Mouse (Mus musculus) embryonic facial prominence, embryonic 13.5 days (tissue): Measurements from ENCODE around the gene Gnaq. TPM values are rescaled to one million over a fixed set of nuclear protein-coding genes. Genes with fewer than 3 reads are reported as not detected.

Experiments used
- ATAC-seq: fragments of 200-750 bp; cut with Nextera tagmentation; 2 replicates; pipeline ENCODE4 v1.8.0; 2017; ENCODE audit warnings: low read depth; ENCODE audit not compliant: insufficient number of reproducible peaks, insufficient read depth, low FRiP score, low TSS enrichment
- H3K27ac ChIP-seq: fragments of 300-500 bp; sonication (generic); 2 replicates; pipeline ENCODE4 v1.5.1; 2015; ENCODE audit warnings: moderate library complexity, mild to moderate bottlenecking, inconsistent platforms
- H3K27me3 ChIP-seq: fragments of 300-500 bp; sonication (generic); 2 replicates; pipeline ENCODE4 v1.6.1; 2015; ENCODE audit warnings: mild to moderate bottlenecking, inconsistent platforms
- H3K36me3 ChIP-seq: fragments of 300-500 bp; sonication (generic); 2 replicates; pipeline ENCODE4 v1.6.1; 2015; ENCODE audit warnings: mild to moderate bottlenecking, inconsistent platforms
- H3K4me1 ChIP-seq: fragments of 300-500 bp; sonication (generic); 2 replicates; pipeline ENCODE4 v1.6.1; 2015; ENCODE audit warnings: inconsistent platforms
- H3K4me2 ChIP-seq: fragments of 300-500 bp; sonication (generic); 2 replicates; pipeline ENCODE4 v1.6.1; 2015; ENCODE audit warnings: moderate library complexity, mild to moderate bottlenecking, inconsistent platforms
- H3K4me3 ChIP-seq: fragments of 300-500 bp; sonication (generic); 2 replicates; pipeline ENCODE4 v1.5.1; 2015; ENCODE audit warnings: mild to moderate bottlenecking, inconsistent platforms
- H3K9ac ChIP-seq: fragments of 300-500 bp; sonication (generic); 2 replicates; pipeline ENCODE4 v1.6.1; 2015; ENCODE audit warnings: mild to moderate bottlenecking, inconsistent platforms
- H3K9me3 ChIP-seq: fragments of 300-500 bp; sonication (generic); 2 replicates; pipeline ENCODE4 v1.6.1; 2016; ENCODE audit warnings: inconsistent platforms
- WGBS: fragments of 180-500 bp; shearing (Covaris S2); methylation state at CpG from one replicate; pipeline ENCODE4 v1.1.7; 2015; ENCODE audit warnings: mixed read lengths; 5-methylcytosine and 5-hydroxymethylcytosine counted together
- polyA plus RNA-seq: library from polyadenylated mRNA; unstranded; fragments of >200 nt; fragmentation: Nextera tagmentation; extraction: Ambion mirVana; gene quantifications from 2 replicates; pipeline ENCODE4 v1.2.1, GENCODE M21; 2015

Gene Gnaq
- polyA plus RNA-seq, 1 experiment from 2014 or later = 29.9 TPM

DNA sequence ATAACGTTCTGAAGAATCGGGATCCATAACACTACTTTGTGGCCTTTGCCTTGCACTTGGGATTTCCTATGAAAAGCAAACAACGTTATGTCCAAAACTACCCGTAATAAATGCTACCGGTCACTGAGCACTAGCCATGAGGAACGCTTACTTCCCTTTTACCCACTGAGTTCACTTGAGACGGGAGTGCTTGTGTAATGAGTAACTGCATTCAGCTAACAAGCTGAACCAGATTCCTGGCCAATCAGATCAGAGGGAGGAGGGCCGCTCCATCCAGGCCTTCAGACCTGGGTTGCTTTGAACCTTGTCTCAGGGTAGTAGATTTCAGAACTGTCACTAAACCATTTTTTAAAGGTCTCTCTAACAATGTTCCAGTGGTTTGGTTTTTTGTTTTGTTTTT lies 193.3 kb downstream of the Gnaq start:
- no peaks in the 10 kb centered on the region for H3K9me3 ChIP-seq
- no peaks in the 10 kb centered on the region for H3K27me3 ChIP-seq
- no peaks in the 10 kb centered on the region for H3K36me3 ChIP-seq
- 53% methylated on average over 8 of the region's 8 CpGs for WGBS
- no peak overlapping the region for H3K4me2 ChIP-seq
- H3K4me1 ChIP-seq = peaks cover 21% of the 10 kb centered on the region
- H3K4me3 ChIP-seq = no peak overlapping the region
- ATAC-seq = no peak
- H3K27ac ChIP-seq = no peak overlapping the region
- H3K9ac ChIP-seq = no peak overlapping the region

DNA sequence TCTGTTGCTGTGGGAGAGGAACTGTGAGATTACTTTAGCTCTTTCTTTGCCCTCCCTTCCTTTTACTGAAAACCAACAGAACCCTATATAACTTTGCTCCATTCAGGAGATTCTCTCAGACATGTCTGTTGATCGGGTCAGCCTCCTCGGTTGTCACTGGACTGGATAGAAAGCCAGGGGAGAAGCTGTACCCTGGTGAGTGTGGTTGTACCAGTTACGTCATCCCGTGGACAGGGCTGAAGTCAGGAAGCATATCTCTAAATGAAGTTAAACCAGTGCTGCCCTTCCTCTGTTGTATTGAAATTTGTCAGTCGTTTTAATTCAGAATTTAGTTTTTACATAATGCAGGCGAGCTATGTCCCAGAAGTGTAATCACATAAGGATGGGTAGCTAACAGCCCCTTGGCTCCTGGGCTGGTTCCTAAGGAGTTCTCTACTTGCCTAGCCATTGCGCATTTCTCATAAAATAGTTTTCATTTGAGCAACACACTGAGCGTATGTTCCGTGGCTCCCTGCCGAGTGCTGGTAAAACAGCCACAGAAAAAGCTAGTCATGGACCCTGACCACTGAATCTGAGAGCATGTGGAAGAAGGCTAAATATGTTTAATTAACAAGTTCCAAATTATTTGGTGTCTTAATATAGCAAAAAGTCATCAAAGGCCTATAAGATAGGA lies 194.9 kb downstream of the Gnaq start:
- Histone ChIP-seq H3K4me1 (peaks cover 21% of the 10 kb centered on the region), H3K27ac (no peak overlapping the region), H3K4me3 (no peak overlapping the region), H3K4me2 (no peak overlapping the region), H3K9me3 (no peaks in the 10 kb centered on the region), H3K27me3 (no peaks in the 10 kb centered on the region), H3K36me3 (no peaks in the 10 kb centered on the region), H3K9ac (no peak overlapping the region)
- 90% methylated on average over 10 of the region's 10 CpGs for WGBS
- no peak for ATAC-seq

DNA sequence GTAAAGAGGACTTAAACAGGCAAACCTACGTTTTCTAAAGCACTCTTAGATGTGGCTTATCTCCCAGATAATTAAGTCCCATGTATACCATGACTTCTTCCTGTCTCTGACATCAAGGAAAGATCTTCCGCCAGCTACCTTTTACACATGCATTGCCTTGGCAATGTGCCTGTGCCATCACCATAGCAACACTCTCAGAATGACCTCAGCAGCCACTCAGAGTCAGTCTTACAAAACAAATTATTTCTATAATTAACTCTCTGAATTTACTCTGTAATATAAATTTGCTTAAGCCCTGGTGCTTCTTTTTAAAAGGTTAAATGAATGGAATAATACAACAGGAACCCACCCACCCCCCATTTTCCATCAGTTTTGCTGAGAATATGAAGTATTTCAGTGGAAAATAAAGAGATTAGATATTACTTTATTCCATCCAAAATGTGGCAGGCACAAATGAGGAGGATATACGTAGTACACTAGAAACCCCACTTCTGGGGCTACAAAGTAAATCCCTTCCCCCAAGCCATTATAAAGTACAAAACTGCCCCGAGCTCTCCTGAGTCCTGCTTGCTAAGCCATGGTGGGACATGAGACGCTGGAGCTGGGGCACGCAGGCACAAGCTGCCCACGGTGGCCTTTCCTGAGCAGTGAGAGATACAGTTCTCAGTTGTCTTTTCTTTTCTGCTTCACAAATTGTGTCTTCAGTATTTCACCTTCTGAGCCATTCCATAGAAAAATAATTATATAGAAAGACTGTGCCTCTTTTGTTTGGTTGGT lies 195.6 kb downstream of the Gnaq start:
- 0 out of 2 replicates have a peak, but pooled peaks cover under 1% of the 10 kb centered on the region for H3K36me3 ChIP-seq
- peaks cover 21% of the 10 kb centered on the region for H3K4me1 ChIP-seq
- no peaks in the 10 kb centered on the region for H3K9me3 ChIP-seq
- no peak overlapping the region for H3K4me2 ChIP-seq
- WGBS = 68% methylated on average over 7 of the region's 7 CpGs
- no peak overlapping the region for H3K4me3 ChIP-seq
- no peaks in the 10 kb centered on the region for H3K27me3 ChIP-seq
- no peak for ATAC-seq
- no peak overlapping the region for H3K27ac ChIP-seq
- no peak overlapping the region for H3K9ac ChIP-seq

DNA sequence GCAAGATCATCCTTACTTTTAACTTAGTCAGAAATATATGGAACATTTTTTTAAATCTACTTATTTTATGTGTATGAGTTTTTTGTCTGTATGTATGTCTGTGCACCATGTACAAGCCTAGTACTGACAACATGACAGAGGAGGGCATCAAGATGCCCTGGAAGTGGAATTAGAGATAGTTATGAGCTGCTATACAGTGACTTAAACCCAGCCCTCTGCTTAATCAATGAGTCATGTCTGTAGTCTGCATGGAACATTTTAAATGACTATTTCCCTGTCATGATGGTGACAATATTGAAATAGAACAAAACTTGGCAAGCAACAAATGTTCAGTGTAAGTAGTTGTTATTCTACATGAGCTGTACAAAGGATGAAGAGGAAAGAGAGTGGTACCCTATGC lies 196.4 kb downstream of the Gnaq start:
- Histone ChIP-seq H3K9me3 (no peaks in the 10 kb centered on the region), H3K27ac (no peak overlapping the region), H3K4me3 (no peak overlapping the region), H3K36me3 (peaks cover 8% of the 10 kb centered on the region; the same call in 1 of the 2 replicates), H3K9ac (no peak overlapping the region), H3K4me2 (no peak overlapping the region), H3K27me3 (no peaks in the 10 kb centered on the region), H3K4me1 (peaks cover 21% of the 10 kb centered on the region)
- ATAC-seq = no peak

DNA sequence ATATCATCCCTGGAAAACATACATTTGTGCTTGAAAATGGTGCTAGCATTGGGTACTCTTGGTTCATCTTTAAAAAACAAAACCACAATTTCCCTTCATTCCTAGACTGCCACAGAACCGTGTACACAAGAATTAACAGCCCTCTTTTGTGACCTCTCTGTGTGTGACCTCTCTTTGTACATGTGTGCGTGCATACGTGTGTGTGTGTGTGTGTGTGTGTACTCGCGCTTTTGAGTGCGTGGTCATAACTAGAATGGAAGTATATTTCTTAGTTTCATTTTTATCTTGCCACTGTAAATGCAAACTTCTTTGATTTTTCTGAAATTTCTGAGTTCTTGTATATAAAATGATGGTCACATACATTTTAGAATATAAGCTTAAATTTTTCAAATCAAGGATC lies 197.0 kb downstream of the Gnaq start:
- no peaks in the 10 kb centered on the region for H3K27me3 ChIP-seq
- 94% methylated on average over 6 of the region's 6 CpGs for WGBS
- no peak overlapping the region for H3K4me2 ChIP-seq
- H3K36me3 ChIP-seq = peaks cover 9% of the 10 kb centered on the region; the same call in 1 of the 2 replicates
- H3K4me3 ChIP-seq = no peak overlapping the region
- peaks cover 21% of the 10 kb centered on the region for H3K4me1 ChIP-seq
- no peak for ATAC-seq
- H3K9me3 ChIP-seq = no peaks in the 10 kb centered on the region
- H3K9ac ChIP-seq = no peak overlapping the region
- no peak overlapping the region for H3K27ac ChIP-seq

DNA sequence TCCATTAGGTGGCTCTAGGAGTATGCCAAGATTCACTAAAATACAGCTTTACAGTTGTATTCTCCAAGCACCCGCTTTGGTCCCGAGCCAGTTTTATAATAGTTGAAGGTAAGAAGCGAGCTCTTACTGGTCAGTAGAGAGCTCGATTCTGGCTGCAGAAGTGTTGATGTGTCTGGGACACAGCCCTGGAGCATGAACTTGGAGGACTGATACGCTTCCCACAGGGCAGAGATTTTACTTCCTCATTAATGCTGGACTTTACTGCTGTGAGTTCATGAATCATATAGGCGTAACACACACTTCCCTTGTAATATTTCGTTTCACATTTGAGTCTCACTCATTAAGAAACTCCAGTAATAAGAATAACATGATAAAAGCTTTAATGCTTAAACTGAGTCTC lies 197.5 kb downstream of the Gnaq start:
- Histone ChIP-seq H3K9me3 (no peaks in the 10 kb centered on the region), H3K4me1 (peaks cover 21% of the 10 kb centered on the region), H3K36me3 (peaks cover 12% of the 10 kb centered on the region; the same call in 1 of the 2 replicates), H3K27me3 (no peaks in the 10 kb centered on the region), H3K4me2 (no peak overlapping the region), H3K27ac (no peak overlapping the region), H3K4me3 (no peak overlapping the region), H3K9ac (no peak overlapping the region)
- ATAC-seq = no peak
- WGBS = 93% methylated on average over 7 of the region's 7 CpGs

DNA sequence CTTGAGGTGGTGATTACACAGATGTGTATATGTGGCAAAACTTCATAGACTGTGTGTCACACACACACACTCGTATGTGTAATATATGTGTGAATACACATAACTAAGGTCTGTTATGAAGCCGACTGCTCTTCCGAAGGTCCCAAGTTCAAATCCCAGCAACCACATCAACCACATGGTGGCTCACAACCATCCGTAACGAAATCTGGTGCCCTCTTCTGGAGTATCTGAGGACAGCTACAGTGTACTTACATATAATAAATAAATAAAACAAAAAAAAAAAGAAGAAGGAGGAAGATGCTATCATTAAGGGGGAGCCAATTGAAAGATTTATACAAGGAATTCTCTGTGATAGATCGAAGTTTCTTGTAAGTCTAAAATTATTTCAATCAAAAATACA lies 198.4 kb downstream of the Gnaq start:
- Histone ChIP-seq H3K9ac (no peak overlapping the region), H3K4me3 (no peak overlapping the region), H3K27me3 (no peaks in the 10 kb centered on the region), H3K4me1 (peaks cover 15% of the 10 kb centered on the region), H3K27ac (no peak overlapping the region), H3K9me3 (no peaks in the 10 kb centered on the region), H3K4me2 (no peak overlapping the region), H3K36me3 (peaks cover 17% of the 10 kb centered on the region; the same call in 1 of the 2 replicates)
- no peak for ATAC-seq
- 87% methylated on average over 6 of the region's 6 CpGs for WGBS

DNA sequence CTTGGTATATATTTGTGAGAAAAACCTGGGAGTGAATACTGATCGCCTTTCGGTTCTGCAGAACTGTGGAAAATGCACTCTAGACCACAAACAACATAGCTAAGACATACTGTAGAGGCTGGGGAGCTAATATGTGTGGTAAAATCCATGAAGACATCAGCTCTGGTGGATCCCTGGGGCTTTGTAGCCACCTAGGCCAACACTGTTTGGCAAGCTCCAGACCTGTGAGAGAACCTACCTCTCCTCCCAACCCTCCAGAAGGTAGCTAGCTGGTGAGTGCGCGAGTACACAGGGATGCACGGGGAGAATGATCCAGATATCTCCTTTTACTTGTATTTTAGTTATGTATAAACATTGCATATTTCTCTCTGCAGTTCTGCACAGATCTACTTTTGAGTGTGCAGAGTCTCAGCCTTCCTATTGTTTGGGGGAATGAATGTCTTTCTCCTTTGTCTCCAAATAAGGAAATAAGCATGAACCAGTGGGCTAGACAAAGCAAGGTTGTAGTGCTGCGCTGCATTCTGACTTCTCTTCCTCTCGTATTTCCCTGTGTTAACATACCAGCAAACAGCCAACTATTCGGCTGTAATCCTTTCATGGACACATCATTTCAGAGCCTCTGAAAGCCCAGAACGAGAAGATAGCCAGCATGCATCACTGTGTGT lies 205.4 kb downstream of the Gnaq start:
- ATAC-seq = no peak
- no peak overlapping the region for H3K9ac ChIP-seq
- peak overlapping the region; percentile 69 for H3K27ac ChIP-seq
- no peaks in the 10 kb centered on the region for H3K27me3 ChIP-seq
- H3K4me2 ChIP-seq = no peak overlapping the region
- H3K4me1 ChIP-seq = peaks cover 8% of the 10 kb centered on the region
- peaks cover 22% of the 10 kb centered on the region; the same call in 1 of the 2 replicates for H3K36me3 ChIP-seq
- no peaks in the 10 kb centered on the region for H3K9me3 ChIP-seq
- H3K4me3 ChIP-seq = no peak overlapping the region
- 75% methylated on average over 9 of the region's 9 CpGs for WGBS

DNA sequence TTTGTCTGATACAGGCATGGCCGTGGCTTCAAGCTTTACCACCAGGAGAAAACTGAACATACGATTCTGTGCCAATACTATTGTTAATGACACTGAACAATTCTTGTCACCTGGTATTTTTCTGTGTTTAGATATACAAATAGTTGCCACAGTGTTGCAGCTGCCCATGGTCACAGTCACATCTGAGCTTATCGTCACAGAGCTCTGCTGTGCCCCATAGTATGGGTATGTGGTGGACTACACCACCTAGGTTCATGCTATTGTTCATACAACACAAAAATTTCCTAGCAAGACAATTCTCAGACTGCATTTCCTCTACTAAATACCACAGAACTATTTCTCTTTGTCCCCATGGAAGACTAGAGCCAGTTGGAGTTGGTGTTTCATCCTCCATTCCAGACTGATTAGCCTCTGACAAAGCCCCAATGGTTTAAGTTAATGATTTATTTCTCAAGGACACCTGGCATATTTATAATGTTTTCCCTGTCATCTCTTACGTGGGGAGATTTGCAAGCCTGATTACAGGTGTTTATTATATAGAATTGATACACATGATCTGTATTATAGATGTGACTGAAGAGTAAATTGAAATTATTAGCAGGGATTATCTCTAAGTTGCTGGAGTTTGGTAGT lies 207.4 kb downstream of the Gnaq start:
- 89% methylated on average over 4 of the region's 4 CpGs for WGBS
- ATAC-seq = no peak

DNA sequence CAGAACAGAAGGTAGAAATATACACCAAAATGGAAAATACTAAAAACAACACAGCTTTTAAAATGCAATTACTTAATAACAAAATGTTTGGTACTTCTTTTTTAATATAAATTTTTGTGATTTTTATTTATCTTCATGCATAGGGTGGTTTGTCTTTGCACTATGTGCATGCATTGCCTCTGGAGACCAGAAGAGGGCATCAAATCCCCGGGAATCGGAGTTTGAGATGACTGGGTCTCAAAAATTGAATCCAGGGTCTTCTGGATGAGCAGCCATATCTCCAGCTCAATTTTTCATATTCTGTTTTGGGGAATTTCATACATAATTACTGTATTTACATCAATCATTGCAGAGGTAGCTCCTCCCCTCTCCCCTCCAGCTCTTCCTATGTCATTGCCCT lies 210.1 kb downstream of the Gnaq start:
- H3K27me3 ChIP-seq = no peaks in the 10 kb centered on the region
- peaks cover 4% of the 10 kb centered on the region; the same call in 1 of the 2 replicates for H3K36me3 ChIP-seq
- peaks cover 3% of the 10 kb centered on the region for H3K4me1 ChIP-seq
- H3K4me2 ChIP-seq = no peak overlapping the region
- no peak for ATAC-seq
- no peak overlapping the region for H3K4me3 ChIP-seq
- H3K9ac ChIP-seq = no peak overlapping the region
- 52% methylated on average over 2 of the region's 2 CpGs for WGBS
- no peaks in the 10 kb centered on the region for H3K9me3 ChIP-seq
- H3K27ac ChIP-seq = no peak overlapping the region

More for the DNA sequence above, 207.4 kb downstream of the Gnaq start:
- no peak overlapping the region for H3K27ac ChIP-seq
- peaks cover 8% of the 10 kb centered on the region for H3K4me1 ChIP-seq
- no peaks in the 10 kb centered on the region for H3K9me3 ChIP-seq
- no peak overlapping the region for H3K9ac ChIP-seq
- no peak overlapping the region for H3K4me2 ChIP-seq
- H3K4me3 ChIP-seq = no peak overlapping the region
- peaks cover 11% of the 10 kb centered on the region; the same call in 1 of the 2 replicates for H3K36me3 ChIP-seq
- H3K27me3 ChIP-seq = no peaks in the 10 kb centered on the region

DNA sequence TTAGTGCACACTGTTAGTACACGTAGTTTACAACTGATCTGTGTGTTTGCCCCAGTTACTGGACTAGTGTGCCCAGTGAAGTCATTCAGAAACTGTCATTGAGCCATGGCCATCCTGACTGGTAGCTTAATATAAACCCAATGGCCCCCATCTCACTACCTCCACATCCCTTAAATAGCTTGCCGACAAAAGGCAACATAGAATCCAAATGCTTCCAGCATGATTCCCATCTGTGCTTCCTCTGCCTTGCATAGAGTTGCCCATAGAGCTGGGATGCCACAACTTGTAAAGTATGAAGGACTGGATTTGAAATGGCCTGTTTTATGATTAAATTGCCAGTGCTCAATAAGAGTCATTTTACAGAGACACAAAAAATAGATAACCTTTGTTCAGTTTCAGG lies 212.9 kb downstream of the Gnaq start:
- Histone ChIP-seq H3K9me3 (no peaks in the 10 kb centered on the region), H3K4me3 (no peak overlapping the region), H3K36me3 (peaks cover 4% of the 10 kb centered on the region), H3K9ac (no peak overlapping the region), H3K4me1 (no peaks in the 10 kb centered on the region), H3K27me3 (no peaks in the 10 kb centered on the region), H3K27ac (no peak overlapping the region), H3K4me2 (no peak overlapping the region)
- no peak for ATAC-seq
- 83% methylated on average over 2 of the region's 2 CpGs for WGBS
